Mouse (Mus musculus) neural tube, embryonic 12.5 days (tissue): ENCODE measurements around the gene Pigk. TPM values are rescaled to one million over a fixed set of nuclear protein-coding genes. Genes with fewer than 3 reads are reported as not detected.

Source experiments
- ATAC-seq: fragments of 200-750 bp; cut with Nextera tagmentation; 2 replicates; pipeline ENCODE4 v1.8.0; 2017; ENCODE audit warnings: low read depth, mild to moderate bottlenecking, moderate TSS enrichment, moderate library complexity; ENCODE audit not compliant: low FRiP score
- H3K27ac ChIP-seq: fragments of 300-500 bp; sonication (generic); 2 replicates; pipeline ENCODE4 v1.5.1; 2016
- H3K27me3 ChIP-seq: fragments of 300-500 bp; sonication (generic); replicated peaks from 2 replicates; pipeline ENCODE4 v1.6.1; 2016; ENCODE audit warnings: mild to moderate bottlenecking
- H3K36me3 ChIP-seq: fragments of 300-500 bp; sonication (generic); 2 replicates; pipeline ENCODE4 v1.6.1; 2016; ENCODE audit warnings: mild to moderate bottlenecking
- H3K4me1 ChIP-seq: fragments of 300-500 bp; sonication (generic); 2 replicates; pipeline ENCODE4 v1.6.1; 2016
- H3K4me2 ChIP-seq: fragments of 300-500 bp; sonication (generic); replicated peaks from 2 replicates; pipeline ENCODE4 v1.6.1; 2016; ENCODE audit warnings: mild to moderate bottlenecking
- H3K4me3 ChIP-seq: fragments of 300-500 bp; sonication (generic); 2 replicates; pipeline ENCODE4 v1.5.1; 2016
- H3K9ac ChIP-seq: fragments of 300-500 bp; sonication (generic); 2 replicates; pipeline ENCODE4 v1.6.1; 2016; ENCODE audit warnings: mild to moderate bottlenecking
- H3K9me3 ChIP-seq: fragments of 300-500 bp; sonication (generic); 2 replicates; pipeline ENCODE4 v1.6.1; 2016; ENCODE audit warnings: mild to moderate bottlenecking
- WGBS: fragments of 180-500 bp; shearing (Covaris S2); methylation state at CpG from one replicate; pipeline ENCODE4 v1.1.7; 2016; 5-methylcytosine and 5-hydroxymethylcytosine counted together
- polyA plus RNA-seq: library from polyadenylated mRNA; unstranded; fragments of >200 nt; fragmentation: Nextera tagmentation; extraction: Ambion mirVana; gene quantifications from 2 replicates; pipeline ENCODE4 v1.2.1, GENCODE M21; 2016

Gene Pigk
- polyA plus RNA-seq, 1 experiment from 2014 or later: 45.9 TPM

- no peak overlapping the region for H3K4me3 ChIP-seq
- no peaks in the 10 kb centered on the region for H3K36me3 ChIP-seq
- H3K4me1 ChIP-seq: peaks cover 16% of the 10 kb centered on the region
- H3K4me2 ChIP-seq: peak overlapping the region; percentile 33; the same call in 1 of the 2 replicates
- H3K9me3 ChIP-seq: no peaks in the 10 kb centered on the region
- H3K27ac ChIP-seq: peak overlapping the region; percentile 23; the same call in 1 of the 2 replicates
- WGBS: 63% methylated on average over 22 of the region's 22 CpGs
- ATAC-seq: peak; percentile 71
- H3K9ac ChIP-seq: no peak overlapping the region
- no peaks in the 10 kb centered on the region for H3K27me3 ChIP-seq
Measured at GRCm38 (mm10) chr3:152866035-152866965, 152.4 kb downstream of the Pigk start.

GRCm38 (mm10) chr3:152867654-152868525 lies 154.0 kb downstream of the Pigk start:
- H3K4me2 ChIP-seq: no peak overlapping the region
- peaks cover 26% of the 10 kb centered on the region for H3K4me1 ChIP-seq
- H3K36me3 ChIP-seq: no peaks in the 10 kb centered on the region
- no peaks in the 10 kb centered on the region for H3K27me3 ChIP-seq
- ATAC-seq: no peak
- no peak overlapping the region for H3K27ac ChIP-seq
- no peaks in the 10 kb centered on the region for H3K9me3 ChIP-seq
- no peak overlapping the region for H3K4me3 ChIP-seq
- WGBS: 39% methylated on average over 12 of the region's 12 CpGs
- no peak overlapping the region for H3K9ac ChIP-seq

GRCm38 (mm10) chr3:152872054-152872453 lies 158.2 kb downstream of the Pigk start:
- WGBS: 58% methylated on average over 12 of the region's 12 CpGs
- peaks cover 28% of the 10 kb centered on the region for H3K4me1 ChIP-seq
- no peak for ATAC-seq
- H3K27ac ChIP-seq: no peak overlapping the region
- H3K4me2 ChIP-seq: no peak overlapping the region
- no peaks in the 10 kb centered on the region for H3K9me3 ChIP-seq
- no peak overlapping the region for H3K9ac ChIP-seq
- H3K36me3 ChIP-seq: no peaks in the 10 kb centered on the region
- no peak overlapping the region for H3K4me3 ChIP-seq
- H3K27me3 ChIP-seq: no peaks in the 10 kb centered on the region

GRCm38 (mm10) chr3:152872596-152872995 lies 158.7 kb downstream of the Pigk start:
- no peaks in the 10 kb centered on the region for H3K27me3 ChIP-seq
- no peaks in the 10 kb centered on the region for H3K9me3 ChIP-seq
- H3K4me2 ChIP-seq: no peak overlapping the region
- H3K9ac ChIP-seq: no peak overlapping the region
- H3K36me3 ChIP-seq: no peaks in the 10 kb centered on the region
- 43% methylated on average over 6 of the region's 6 CpGs for WGBS
- ATAC-seq: peak; percentile 65
- H3K4me3 ChIP-seq: no peak overlapping the region
- H3K4me1 ChIP-seq: peaks cover 28% of the 10 kb centered on the region
- H3K27ac ChIP-seq: no peak overlapping the region

GRCm38 (mm10) chr3:152874431-152875355 lies 160.8 kb downstream of the Pigk start:
- no peak overlapping the region for H3K27ac ChIP-seq
- H3K9ac ChIP-seq: no peak overlapping the region
- no peak overlapping the region for H3K4me2 ChIP-seq
- WGBS: 84% methylated on average over 17 of the region's 17 CpGs
- H3K4me3 ChIP-seq: no peak overlapping the region
- ATAC-seq: no peak
- no peaks in the 10 kb centered on the region for H3K9me3 ChIP-seq
- H3K36me3 ChIP-seq: no peaks in the 10 kb centered on the region
- 0 out of 2 replicates have a peak, but pooled peaks cover 19% of the 10 kb centered on the region for H3K4me1 ChIP-seq
- no peaks in the 10 kb centered on the region for H3K27me3 ChIP-seq

GRCm38 (mm10) chr3:152875723-152876290 lies 161.9 kb downstream of the Pigk start:
- H3K4me1 ChIP-seq: 0 out of 2 replicates have a peak, but pooled peaks cover 24% of the 10 kb centered on the region
- no peak overlapping the region for H3K4me2 ChIP-seq
- no peak for ATAC-seq
- H3K36me3 ChIP-seq: no peaks in the 10 kb centered on the region
- WGBS: 82% methylated on average over 6 of the region's 6 CpGs
- H3K27ac ChIP-seq: no peak overlapping the region
- no peak overlapping the region for H3K9ac ChIP-seq
- H3K9me3 ChIP-seq: no peaks in the 10 kb centered on the region
- H3K27me3 ChIP-seq: no peaks in the 10 kb centered on the region
- no peak overlapping the region for H3K4me3 ChIP-seq

- H3K4me3 ChIP-seq: no peak overlapping the region
- no peaks in the 10 kb centered on the region for H3K36me3 ChIP-seq
- 61% methylated on average over 15 of the region's 15 CpGs for WGBS
- no peaks in the 10 kb centered on the region for H3K27me3 ChIP-seq
- H3K27ac ChIP-seq: no peak overlapping the region
- H3K9ac ChIP-seq: no peak overlapping the region
- no peak for ATAC-seq
- H3K9me3 ChIP-seq: no peaks in the 10 kb centered on the region
- H3K4me1 ChIP-seq: 0 out of 2 replicates have a peak, but pooled peaks cover 4% of the 10 kb centered on the region
- no peak overlapping the region for H3K4me2 ChIP-seq
Measured at GRCm38 (mm10) chr3:152880121-152880835, 166.4 kb downstream of the Pigk start.

GRCm38 (mm10) chr3:152881706-152882105 lies 167.8 kb downstream of the Pigk start:
- H3K4me3 ChIP-seq: no peak overlapping the region
- H3K27ac ChIP-seq: no peak overlapping the region
- WGBS: 80% methylated on average over 4 of the region's 4 CpGs
- H3K27me3 ChIP-seq: no peaks in the 10 kb centered on the region
- no peaks in the 10 kb centered on the region for H3K9me3 ChIP-seq
- ATAC-seq: no peak
- no peak overlapping the region for H3K9ac ChIP-seq
- H3K4me2 ChIP-seq: no peak overlapping the region
- H3K36me3 ChIP-seq: no peaks in the 10 kb centered on the region
- H3K4me1 ChIP-seq: 0 out of 2 replicates have a peak, but pooled peaks cover 4% of the 10 kb centered on the region

- Histone ChIP-seq H3K27me3 (no peaks in the 10 kb centered on the region), H3K9ac (no peak overlapping the region), H3K9me3 (no peaks in the 10 kb centered on the region), H3K4me1 (0 out of 2 replicates have a peak, but pooled peaks cover 4% of the 10 kb centered on the region), H3K36me3 (no peaks in the 10 kb centered on the region), H3K27ac (no peak overlapping the region), H3K4me2 (no peak overlapping the region), H3K4me3 (no peak overlapping the region)
- WGBS: 79% methylated on average over 3 of the region's 3 CpGs
- ATAC-seq: no peak
Measured at GRCm38 (mm10) chr3:152883556-152883955, 169.7 kb downstream of the Pigk start.

- Histone ChIP-seq H3K4me3 (no peak overlapping the region), H3K36me3 (no peaks in the 10 kb centered on the region), H3K4me1 (no peaks in the 10 kb centered on the region), H3K9ac (no peak overlapping the region), H3K27ac (no peak overlapping the region), H3K27me3 (no peaks in the 10 kb centered on the region), H3K4me2 (no peak overlapping the region), H3K9me3 (no peaks in the 10 kb centered on the region)
- no peak for ATAC-seq
Measured at GRCm38 (mm10) chr3:152886749-152887148, 172.8 kb downstream of the Pigk start.

- Histone ChIP-seq H3K27me3 (no peaks in the 10 kb centered on the region), H3K9me3 (no peaks in the 10 kb centered on the region), H3K4me1 (no peaks in the 10 kb centered on the region), H3K4me2 (no peak overlapping the region), H3K36me3 (no peaks in the 10 kb centered on the region), H3K4me3 (no peak overlapping the region), H3K9ac (no peak overlapping the region), H3K27ac (no peak overlapping the region)
- 73% methylated on average over 7 of the region's 7 CpGs for WGBS
- ATAC-seq: no peak
Measured at GRCm38 (mm10) chr3:152888116-152888515, 174.2 kb downstream of the Pigk start.
